Mouse (Mus musculus) embryonic fibroblast, embryonic 13.5 days (primary cell): Measurements from ENCODE around the gene Ttc27.

ENCODE experiments used
- CTCF ChIP-seq: IDR thresholded peaks from 2 replicates; pipeline ENCODE4 v1.5.1; 2011; ENCODE audit warnings: mild to moderate bottlenecking, control low read depth, low read length, moderate library complexity, borderline replicate concordance; ENCODE audit not compliant: insufficient read depth
- POLR2A ChIP-seq: IDR thresholded peaks from 2 replicates; pipeline ENCODE4 v1.6.1; 2011; ENCODE audit warnings: low read depth, mild to moderate bottlenecking, control low read depth, low read length, moderate library complexity

GRCm38 (mm10) chr17:74903411-74904331, 186.1 kb downstream of the Ttc27 start:
- no peak for TF ChIP-seq CTCF
- TF ChIP-seq POLR2A: no peak
